Mouse (Mus musculus) liver, adult (tissue): Measurements from ENCODE around the gene Pgm2.

Source experiments
- GATA4 ChIP-seq: IDR thresholded peaks from 2 replicates; pipeline ENCODE4 v1.6.1; 2014; ENCODE audit warnings: mild to moderate bottlenecking, low read length; ENCODE audit not compliant: insufficient replicate concordance

Pgm2 gene

GRCm38 (mm10) chr5:64065497-64066046 lies 27.2 kb upstream of the Pgm2 start:
- TF ChIP-seq GATA4, result no peak

- no peak for TF ChIP-seq GATA4
These were observed 26.6 kb upstream of the Pgm2 start for GRCm38 (mm10) chr5:64066159-64066558.

DNA sequence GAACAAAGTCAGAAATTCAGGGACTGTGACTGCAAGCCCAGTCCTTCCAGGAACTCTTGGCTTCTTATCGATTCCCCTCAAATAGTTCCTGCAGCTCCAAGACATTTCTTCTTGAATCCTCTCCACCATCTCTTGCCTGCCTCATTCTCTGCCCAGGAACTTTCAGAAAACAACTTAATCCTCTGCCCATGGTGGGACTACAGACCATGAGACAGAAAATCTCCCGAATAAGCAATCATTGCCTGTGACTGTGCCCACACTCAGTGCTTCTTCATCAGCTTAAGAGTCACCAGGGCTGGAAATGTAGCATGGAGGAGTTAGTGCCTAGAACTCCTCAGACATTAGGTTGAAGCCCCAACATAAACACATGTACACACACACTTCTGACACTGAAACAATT lies 25.2 kb upstream of the Pgm2 start:
- no peak for TF ChIP-seq GATA4

DNA sequence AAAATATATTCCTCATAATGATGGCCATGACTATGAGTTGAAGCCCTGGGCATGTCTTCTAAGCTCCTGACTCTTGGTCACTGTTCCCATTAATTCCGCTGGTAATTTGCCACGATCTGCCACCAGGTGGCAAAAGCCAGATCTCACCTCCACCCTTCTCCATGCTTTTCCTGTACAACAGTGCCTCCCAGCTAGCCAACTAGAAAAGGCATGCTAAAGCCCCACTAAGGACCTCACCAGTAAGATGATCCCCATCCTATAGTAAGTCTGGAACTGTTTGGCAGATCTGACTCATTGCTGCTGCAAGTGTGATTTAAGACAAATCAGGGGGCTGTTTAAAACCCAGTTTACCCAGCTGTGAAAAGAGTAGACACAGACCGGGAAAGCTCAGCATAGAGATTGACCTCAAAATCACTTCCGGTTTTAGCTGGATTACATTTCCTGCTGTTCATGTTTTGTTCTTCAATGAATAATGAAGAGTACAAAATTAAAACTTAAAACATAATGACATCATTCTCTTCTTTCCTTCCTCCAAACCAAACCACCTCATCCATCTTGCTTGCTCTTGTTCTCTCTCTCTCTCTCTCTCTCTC lies 22.6 kb upstream of the Pgm2 start:
- TF ChIP-seq GATA4, result no peak

GRCm38 (mm10) chr5:64070742-64071476 lies 21.8 kb upstream of the Pgm2 start:
- no peak for TF ChIP-seq GATA4

DNA sequence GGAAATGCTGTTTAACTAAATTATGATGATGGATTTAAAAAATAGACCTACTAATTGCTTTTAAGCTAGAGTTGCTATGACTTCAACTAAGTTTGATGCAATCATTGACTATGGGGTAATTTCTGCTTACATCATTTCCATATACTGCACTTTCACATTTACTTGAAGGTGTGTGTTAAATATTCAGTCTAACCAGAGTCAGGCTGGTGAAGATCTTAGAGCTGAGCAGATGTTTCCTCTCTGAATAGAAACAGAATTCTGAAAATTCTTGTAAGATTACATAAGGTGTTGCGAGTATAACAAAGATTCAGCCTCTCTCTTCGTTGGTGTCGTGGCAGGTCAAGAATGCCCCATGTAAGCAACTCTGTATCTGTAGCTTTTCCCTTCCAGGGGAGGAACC lies 18.3 kb upstream of the Pgm2 start:
- no peak for TF ChIP-seq GATA4

- no peak for TF ChIP-seq GATA4
These were observed 17.2 kb upstream of the Pgm2 start for GRCm38 (mm10) chr5:64075506-64075905.

DNA sequence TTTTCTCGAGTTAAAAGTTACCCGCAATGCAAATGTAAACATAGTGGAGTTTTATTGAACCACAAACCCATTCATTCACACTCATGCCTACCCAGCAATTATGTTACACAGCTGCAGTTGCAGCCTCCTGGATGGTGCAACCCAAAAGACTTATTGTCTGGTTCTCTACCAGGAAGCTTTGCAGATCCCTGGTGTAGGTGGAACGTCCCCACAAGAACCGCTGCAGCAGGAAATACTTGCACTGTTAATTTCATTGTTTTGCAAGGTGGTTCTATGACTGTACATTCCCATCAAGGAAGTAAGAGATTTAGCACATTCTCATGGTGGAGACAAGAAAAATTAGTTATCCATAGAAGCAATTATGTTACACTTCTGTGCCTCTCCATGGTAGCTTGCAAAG lies 15.4 kb upstream of the Pgm2 start:
- TF ChIP-seq GATA4, result no peak

DNA sequence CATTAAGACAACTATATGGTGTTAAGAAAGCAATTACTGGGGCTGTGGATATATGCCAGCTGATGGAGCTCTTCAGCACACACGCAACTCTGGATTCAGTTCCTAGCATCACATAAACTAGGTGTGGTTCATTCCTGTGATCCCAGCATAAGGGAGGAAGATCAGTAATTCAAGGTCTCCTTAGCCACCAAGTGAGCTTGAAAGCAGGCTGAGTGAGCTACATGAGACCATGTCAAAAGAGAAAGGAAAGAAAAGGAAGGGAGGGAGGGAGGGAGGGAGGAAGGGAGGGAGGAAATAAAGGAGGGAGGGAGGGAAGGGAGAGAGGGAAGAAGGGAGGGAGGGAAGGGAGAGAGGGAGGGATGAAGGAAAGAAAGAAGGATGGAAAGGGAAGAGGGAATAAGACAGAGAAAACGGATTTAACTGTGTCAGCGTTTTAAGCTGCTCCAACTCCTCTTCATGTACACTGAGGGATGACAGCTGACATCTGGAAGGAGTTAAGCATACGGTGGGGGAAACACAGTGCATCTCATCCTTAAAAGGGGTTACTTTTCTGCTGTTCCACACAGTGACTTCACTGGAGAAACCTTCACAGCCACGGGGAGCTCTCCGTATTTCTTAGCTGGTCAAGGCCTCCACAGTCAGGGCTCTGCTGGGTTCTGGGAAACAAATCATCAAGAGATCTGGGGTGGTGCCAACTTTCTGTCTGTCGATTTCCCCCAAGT lies 13.8 kb upstream of the Pgm2 start:
- TF ChIP-seq GATA4, result no peak

GRCm38 (mm10) chr5:64079462-64079817 lies 13.3 kb upstream of the Pgm2 start:
- TF ChIP-seq GATA4, result no peak

- TF ChIP-seq GATA4, result no peak
These were observed 9.0 kb upstream of the Pgm2 start for GRCm38 (mm10) chr5:64083447-64084359.

DNA sequence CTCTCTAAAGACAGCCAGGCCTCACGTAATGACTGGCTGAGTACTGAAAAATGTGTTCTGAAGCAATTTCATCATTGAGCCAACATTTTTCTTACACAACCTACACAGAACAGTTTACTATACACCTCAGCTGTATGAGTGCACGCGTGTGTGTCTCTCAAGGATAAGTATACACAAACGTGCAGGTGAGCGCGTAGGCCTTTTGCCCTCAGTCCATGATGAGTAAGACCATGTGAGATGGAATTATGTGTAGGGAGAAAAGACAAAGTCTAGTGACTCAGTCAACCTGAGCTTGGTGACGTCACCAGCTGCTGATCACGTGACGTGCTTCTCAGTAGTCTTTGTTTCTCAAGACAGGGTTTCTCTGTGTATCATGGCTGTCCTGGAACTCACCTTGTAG lies 7.3 kb upstream of the Pgm2 start:
- no peak for TF ChIP-seq GATA4

GRCm38 (mm10) chr5:64088740-64089139 lies 4.0 kb upstream of the Pgm2 start:
- TF ChIP-seq GATA4, result no peak

DNA sequence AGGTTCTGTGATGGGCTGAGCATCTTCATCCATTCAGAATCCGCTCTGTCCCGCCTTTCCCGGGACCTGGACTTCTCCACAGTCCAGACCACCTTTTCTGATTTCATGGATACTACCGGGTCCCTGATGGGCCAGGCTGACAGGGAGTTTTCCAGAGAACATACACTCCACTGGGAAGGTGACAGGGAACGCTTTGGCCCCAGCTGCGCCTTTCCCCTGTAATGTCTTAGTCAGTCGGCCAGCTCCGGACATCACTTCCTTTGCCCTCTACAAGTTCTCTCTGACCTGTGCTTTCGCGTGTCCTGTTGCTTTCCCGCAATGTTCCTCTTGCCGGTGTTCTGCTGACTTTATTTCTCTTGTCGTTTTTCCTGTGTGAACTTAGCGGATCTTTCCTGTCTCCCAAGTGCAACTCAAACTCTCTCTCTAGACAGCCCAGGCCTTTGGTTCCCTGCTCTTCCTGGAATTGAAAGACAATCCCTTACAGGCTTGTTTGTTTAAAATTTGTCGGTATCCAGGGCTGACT lies 660 bp downstream of the Pgm2 start:
- no peak for TF ChIP-seq GATA4

GRCm38 (mm10) chr5:64095342-64095993 lies 2.7 kb downstream of the Pgm2 start:
- TF ChIP-seq GATA4, result no peak
